Mouse (Mus musculus) neural tube, embryonic 14.5 days (tissue): ENCODE data around the gene Pde6b. TPM values are rescaled to one million over a fixed set of nuclear protein-coding genes. Genes with fewer than 3 reads are reported as not detected.

ENCODE experiments used
- ATAC-seq: fragments of 200-750 bp; cut with Nextera tagmentation; 2 replicates; pipeline ENCODE4 v1.8.0; 2017; ENCODE audit warnings: low read depth, mild to moderate bottlenecking, moderate TSS enrichment, moderate library complexity
- H3K27ac ChIP-seq: fragments of 300-500 bp; sonication (generic); 2 replicates; pipeline ENCODE4 v1.5.1; 2014; ENCODE audit warnings: low read depth, mild to moderate bottlenecking, control low read depth, low read length, moderate library complexity, mixed read lengths
- H3K27me3 ChIP-seq: fragments of 300-500 bp; sonication (generic); 2 replicates; pipeline ENCODE4 v1.6.1; 2014; ENCODE audit warnings: low read length; ENCODE audit not compliant: control insufficient read depth, insufficient read depth
- H3K36me3 ChIP-seq: fragments of 300-500 bp; sonication (generic); 2 replicates; pipeline ENCODE4 v1.6.1; 2014; ENCODE audit warnings: low read length, mixed read lengths; ENCODE audit not compliant: control insufficient read depth, insufficient read depth
- H3K4me1 ChIP-seq: fragments of 300-500 bp; sonication (generic); 2 replicates; pipeline ENCODE4 v1.6.1; 2014; ENCODE audit warnings: low read length; ENCODE audit not compliant: control insufficient read depth, insufficient read depth
- H3K4me2 ChIP-seq: fragments of 300-500 bp; sonication (generic); 2 replicates; pipeline ENCODE4 v1.6.1; 2014; ENCODE audit warnings: mild to moderate bottlenecking, low read depth, low read length, control low read depth
- H3K4me3 ChIP-seq: fragments of 300-500 bp; sonication (generic); 2 replicates; pipeline ENCODE4 v1.5.1; 2014; ENCODE audit warnings: low read depth, low read length, control low read depth, mixed read lengths
- H3K9ac ChIP-seq: fragments of 300-500 bp; sonication (generic); replicated peaks from 2 replicates; pipeline ENCODE4 v1.6.1; 2014; ENCODE audit warnings: low read depth, mild to moderate bottlenecking, control low read depth, low read length, mixed read lengths
- H3K9me3 ChIP-seq: fragments of 300-500 bp; sonication (generic); 2 replicates; pipeline ENCODE4 v1.6.1; 2016; ENCODE audit warnings: low read length; ENCODE audit not compliant: control insufficient read depth
- WGBS: fragments of 180-500 bp; shearing (Covaris S2); extraction: QIAGEN DNeasy Blood & Tissue Kit; methylation state at CpG from one replicate; pipeline ENCODE4 v1.1.7; 2014; 5-methylcytosine and 5-hydroxymethylcytosine counted together
- polyA plus RNA-seq: library from polyadenylated mRNA; unstranded; fragments of >200 nt; fragmentation: Nextera tagmentation; extraction: Ambion mirVana; gene quantifications from 2 replicates; pipeline ENCODE4 v1.2.1, GENCODE M21; 2014

Pde6b gene
- polyA plus RNA-seq, 1 experiment from 2014 or later, result not detected

DNA sequence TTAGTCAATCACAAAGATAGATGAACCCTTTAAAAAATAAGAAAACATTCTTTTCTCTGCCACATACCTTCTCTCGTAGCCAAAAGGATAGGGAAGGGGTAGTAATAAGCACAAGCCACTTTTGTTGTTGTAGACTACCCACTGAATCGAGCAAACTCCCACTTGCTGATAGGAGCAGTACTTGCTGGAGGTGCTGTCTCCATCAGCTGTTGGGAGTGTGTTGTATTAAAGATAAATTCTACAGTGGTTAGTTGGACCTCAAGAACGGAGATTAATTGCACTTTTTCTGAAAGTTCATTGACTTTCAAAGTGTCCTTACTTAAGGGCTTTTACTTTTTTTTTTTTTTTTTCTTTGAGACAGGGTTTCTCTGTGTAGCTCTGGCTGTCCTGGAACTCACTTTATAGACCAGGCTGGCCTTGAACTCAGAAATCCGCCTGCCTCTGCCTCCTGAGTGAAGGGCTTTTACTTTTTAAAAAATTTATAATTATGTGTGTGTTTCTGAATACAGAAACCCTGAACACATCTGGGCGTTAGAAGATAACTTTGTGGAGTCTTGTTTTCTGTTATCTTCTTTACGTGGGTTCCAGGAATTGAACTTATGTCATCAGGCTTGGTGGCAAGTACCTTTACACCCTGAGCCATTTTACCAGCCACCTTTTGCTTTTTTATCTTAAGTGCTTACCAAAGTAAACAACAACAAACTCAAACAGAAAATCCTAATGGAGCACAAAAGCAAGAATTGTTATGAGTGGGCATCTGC is 77.1 kb downstream of the Pde6b start:
- Histone ChIP-seq H3K9ac (no peak overlapping the region), H3K27me3 (peaks cover 3% of the 10 kb centered on the region; the same call in 1 of the 2 replicates), H3K9me3 (no peaks in the 10 kb centered on the region), H3K27ac (no peak overlapping the region), H3K4me2 (no peak overlapping the region), H3K4me1 (peaks cover 31% of the 10 kb centered on the region), H3K36me3 (no peaks in the 10 kb centered on the region), H3K4me3 (no peak overlapping the region)
- no peak for ATAC-seq
- 90% methylated on average over 6 of the region's 6 CpGs for WGBS

DNA sequence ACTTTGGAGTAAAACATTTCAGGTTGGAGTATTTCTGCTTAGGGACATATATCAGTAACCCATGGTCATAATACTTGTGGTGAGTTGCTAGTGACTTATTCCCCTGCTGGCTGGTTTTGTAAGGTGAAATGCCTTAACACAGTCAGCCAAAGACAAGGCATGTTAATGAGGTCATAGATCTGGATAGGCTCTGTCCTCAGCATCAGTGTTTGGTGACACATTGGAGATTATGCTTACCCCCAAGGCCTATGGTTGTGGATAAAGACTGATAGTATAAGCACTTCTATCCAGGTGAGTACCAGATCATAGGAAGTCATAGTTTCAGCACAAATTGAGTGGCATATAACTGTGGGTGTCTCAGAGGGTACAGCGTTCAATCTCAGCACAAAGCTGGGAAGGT is 78.5 kb downstream of the Pde6b start:
- Histone ChIP-seq H3K4me3 (no peak overlapping the region), H3K4me1 (peaks cover 31% of the 10 kb centered on the region), H3K9ac (no peak overlapping the region), H3K27ac (no peak overlapping the region), H3K9me3 (no peaks in the 10 kb centered on the region), H3K36me3 (no peaks in the 10 kb centered on the region), H3K27me3 (no peaks in the 10 kb centered on the region), H3K4me2 (no peak overlapping the region)
- no peak for ATAC-seq
- 100% methylated on average over 1 of the region's 1 CpGs for WGBS

DNA sequence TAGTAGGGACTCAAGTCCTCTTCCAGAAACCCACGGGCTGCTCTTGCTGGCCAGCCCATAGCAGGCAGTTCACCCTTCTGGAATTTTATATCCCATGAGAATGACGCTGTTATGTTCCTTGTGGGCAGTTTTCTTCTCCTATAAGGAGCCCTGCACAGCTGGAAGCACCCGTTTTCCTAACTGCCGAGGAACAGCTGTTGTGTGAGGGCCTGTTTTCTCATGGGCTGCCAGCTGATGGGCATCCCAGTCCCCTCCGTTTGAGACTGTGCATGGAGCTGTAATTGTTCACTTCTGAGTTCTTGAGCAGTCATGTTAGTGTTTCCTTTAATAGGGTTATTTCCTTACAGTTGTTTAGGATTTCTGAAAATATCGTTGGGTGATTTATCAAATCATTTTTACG is 81.4 kb downstream of the Pde6b start:
- Histone ChIP-seq H3K4me3 (no peak overlapping the region), H3K4me1 (0 out of 2 replicates have a peak, but pooled peaks cover 6% of the 10 kb centered on the region), H3K9me3 (no peaks in the 10 kb centered on the region), H3K27ac (no peak overlapping the region), H3K36me3 (peaks cover 25% of the 10 kb centered on the region), H3K27me3 (no peaks in the 10 kb centered on the region), H3K4me2 (no peak overlapping the region), H3K9ac (no peak overlapping the region)
- WGBS, result 64% methylated on average over 7 of the region's 7 CpGs
- ATAC-seq, result no peak

DNA sequence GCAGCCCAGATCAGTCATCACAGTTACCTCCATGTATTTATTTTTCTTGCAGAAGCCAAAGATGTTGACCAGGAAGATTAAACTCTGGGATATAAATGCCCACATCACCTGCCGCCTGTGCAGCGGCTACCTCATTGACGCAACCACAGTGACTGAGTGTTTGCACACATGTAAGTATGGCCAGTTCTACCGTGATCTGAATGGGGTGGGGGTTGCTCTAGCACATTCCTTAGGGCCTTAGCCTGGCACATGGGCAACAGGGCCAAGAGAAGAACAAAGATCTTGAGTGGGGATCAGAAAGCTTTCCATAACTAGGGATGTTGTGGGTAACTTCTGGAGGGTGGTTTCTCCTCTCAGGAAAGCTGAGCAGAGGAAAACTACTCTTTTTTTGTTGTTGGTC is 85.5 kb downstream of the Pde6b start:
- ATAC-seq, result no peak
- Histone ChIP-seq H3K36me3 (peaks cover 62% of the 10 kb centered on the region), H3K9ac (no peak overlapping the region), H3K9me3 (no peaks in the 10 kb centered on the region), H3K4me3 (no peak overlapping the region), H3K27ac (no peak overlapping the region), H3K4me1 (no peaks in the 10 kb centered on the region), H3K27me3 (no peaks in the 10 kb centered on the region), H3K4me2 (no peak overlapping the region)
- WGBS, result 92% methylated on average over 4 of the region's 4 CpGs

DNA sequence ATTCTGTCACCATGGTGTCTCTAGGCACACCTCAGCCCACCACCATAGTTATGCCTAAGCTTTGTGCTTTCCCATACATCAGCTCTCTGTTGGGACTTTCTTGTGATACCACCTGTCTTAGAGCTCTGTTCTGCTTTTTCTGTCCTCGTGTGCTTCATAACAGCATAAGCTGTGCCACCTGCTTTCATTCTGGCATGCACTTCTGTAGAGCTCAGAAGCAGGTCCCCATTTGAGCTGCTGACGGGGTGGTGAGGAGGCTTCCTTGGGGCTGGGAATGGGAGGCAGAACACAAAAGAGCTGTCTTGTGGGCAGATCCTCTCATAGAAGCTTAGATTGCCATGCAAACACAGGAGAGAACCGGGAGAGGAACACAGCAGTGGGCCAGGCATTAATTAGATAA is 87.8 kb downstream of the Pde6b start:
- ATAC-seq, result no peak

More for the DNA sequence above, 87.8 kb downstream of the Pde6b start:
- Histone ChIP-seq H3K4me3 (no peak overlapping the region), H3K36me3 (peaks cover 62% of the 10 kb centered on the region), H3K27me3 (no peaks in the 10 kb centered on the region), H3K27ac (no peak overlapping the region), H3K4me1 (no peaks in the 10 kb centered on the region), H3K4me2 (no peak overlapping the region), H3K9me3 (no peaks in the 10 kb centered on the region), H3K9ac (no peak overlapping the region)
- WGBS, result 92% methylated on average over 3 of the region's 3 CpGs

Other genes with a start within 250 kb of the Pde6b start
- 47.6 and 50.5 TPM in 2 replicates for gene Dr1, start 119.5 kb upstream of the Pde6b start, polyA plus RNA-seq
- gene Pigg, start 75.8 kb upstream of the Pde6b start, polyA plus RNA-seq, result 2.9 and 3.3 TPM in 2 replicates
- 4.7 and 5.7 TPM in 2 replicates for gene Gm42517, start 20.5 kb upstream of the Pde6b start, polyA plus RNA-seq
- 390 and 448 TPM in 2 replicates for gene Atp5k, start 46.1 kb downstream of the Pde6b start, polyA plus RNA-seq
- gene Mfsd7a, start 60.5 kb downstream of the Pde6b start, polyA plus RNA-seq, result 0.14 TPM in 1 of 2 replicates, not detected in the other
- gene Pcgf3, start 72.8 kb downstream of the Pde6b start, polyA plus RNA-seq, result 33.9 and 37.8 TPM in 2 replicates
- 205 and 253 TPM in 2 replicates for gene Cplx1, start 161.6 kb downstream of the Pde6b start, polyA plus RNA-seq
- gene Gak, start 241.4 kb downstream of the Pde6b start, polyA plus RNA-seq, result 42.4 and 49.9 TPM in 2 replicates
- 29.4 and 30.8 TPM in 2 replicates for gene Tmem175, start 241.4 kb downstream of the Pde6b start, polyA plus RNA-seq